Comparison of ENCODE assay signal across 9 mouse cellular contexts in genomic region chr14:118235361-118235972, GRCm38 (mm10). TPM values are rescaled to one million over a fixed set of nuclear protein-coding genes. Genes with fewer than 3 reads are reported as not detected.
DNase-seq lines count a peak whose midpoint lies in the region; ATAC-seq lines count a peak whose summit lies in the region.
"Had no signal": no experiment of that assay in that cellular context is flagged by ENCODE, and none has a peak within 500 bp of the region (broad histone marks: within the 10 kb centered on the region; RNA-seq: fewer than 3 reads in every experiment).

No protein-coding gene starts in this region.

- H3K36me3 ChIP-seq in hindbrain, embryonic 10.5 days = peaks cover 19% of the 10 kb centered on the region
- H3K36me3 ChIP-seq in liver, embryonic 12.5 days = no peaks in the 10 kb centered on the region
- H3K36me3 ChIP-seq in stomach, embryonic 15.5 days = no peaks in the 10 kb centered on the region

- no peak; the same call in 1 of the 2 replicates for ATAC-seq in liver, embryonic 12.5 days
- no peak for ATAC-seq in stomach, embryonic 15.5 days (ENCODE audit: insufficient read depth, low FRiP score, low read depth)

- DNase-seq in cerebellum, postnatal 10 days = peak; percentile 38 to 57
- no peak for DNase-seq in cerebellum, adult 9-10 months
- DNase-seq in spleen, postnatal 10 days (ENCODE audit: low spot score in 2 of 2) = peak; percentile 11 to 21
- DNase-seq in spleen, postnatal 14 days (ENCODE audit: low spot score in 2 of 2) = no peak
- DNase-seq in hindbrain, embryonic 10.5 days (ENCODE audit: low spot score) = peak; percentile 70
- DNase-seq in layer of hippocampus, adult 18-20 months (ENCODE audit: low spot score in 2 of 2) = no peak

- peaks cover 69% of the 10 kb centered on the region for H3K4me1 ChIP-seq in hindbrain, embryonic 10.5 days (replicated peaks)
- H3K4me1 ChIP-seq in liver, embryonic 12.5 days = peaks cover 25% of the 10 kb centered on the region; the same call in 1 of the 2 replicates
- H3K4me1 ChIP-seq in stomach, embryonic 15.5 days = peaks cover 25% of the 10 kb centered on the region

- H3K27ac ChIP-seq in hindbrain, embryonic 10.5 days = peak overlapping the region; percentile 96
- H3K27ac ChIP-seq in liver, embryonic 12.5 days = no peak overlapping the region
- peak overlapping the region; percentile 77; the same call in 1 of the 2 replicates for H3K27ac ChIP-seq in stomach, embryonic 15.5 days

- peak overlapping the region; percentile 84 for H3K4me3 ChIP-seq in hindbrain, embryonic 10.5 days
- peak overlapping the region; percentile 50 for H3K4me3 ChIP-seq in liver, embryonic 12.5 days
- H3K4me3 ChIP-seq in stomach, embryonic 15.5 days (replicated peaks) = peak overlapping the region; percentile 52

- peaks cover 85% of the 10 kb centered on the region for H3K27me3 ChIP-seq in hindbrain, embryonic 10.5 days (ENCODE audit: insufficient read depth, poor library complexity, severe bottlenecking)
- peaks cover 95% of the 10 kb centered on the region for H3K27me3 ChIP-seq in liver, embryonic 12.5 days (replicated peaks)
- peaks cover 64% of the 10 kb centered on the region for H3K27me3 ChIP-seq in stomach, embryonic 15.5 days (replicated peaks)

- H3K9me3 ChIP-seq in hindbrain, embryonic 10.5 days = peaks cover 3% of the 10 kb centered on the region; the same call in 1 of the 2 replicates
- H3K9me3 ChIP-seq in liver, embryonic 12.5 days (replicated peaks) = no peaks in the 10 kb centered on the region
- no peaks in the 10 kb centered on the region for H3K9me3 ChIP-seq in stomach, embryonic 15.5 days

- H3K9ac ChIP-seq in liver, embryonic 12.5 days = no peak overlapping the region
- peak overlapping the region; percentile 22; the same call in 1 of the 2 replicates for H3K9ac ChIP-seq in stomach, embryonic 15.5 days

- H3K4me2 ChIP-seq in liver, embryonic 12.5 days = peak overlapping the region; percentile 71
- H3K4me2 ChIP-seq in stomach, embryonic 15.5 days = peak overlapping the region; percentile 76

- under 1% methylated on average over 62 of the region's 62 CpGs for WGBS in hindbrain, embryonic 10.5 days
- WGBS in liver, embryonic 12.5 days (ENCODE audit: insufficient replicate concordance) = under 1% methylated on average over 62 of the region's 62 CpGs
- under 1% methylated on average over 62 of the region's 62 CpGs for WGBS in stomach, embryonic 15.5 days

RNA-seq across cellular contexts. Expression of gene Sox21, which starts 1.4 kb away (rescaled TPM):
- 7.6 and 9.3 TPM in 2 replicates for polyA plus RNA-seq in hindbrain, embryonic 10.5 days (2016; fragmentation: Nextera tagmentation; extraction: Ambion mirVana)
- 0.02 TPM in 1 of 2 replicates, not detected in the other for polyA plus RNA-seq in liver, embryonic 12.5 days (2016; fragmentation: Nextera tagmentation; extraction: Ambion mirVana)
- 6.2 TPM in 2 replicates for polyA plus RNA-seq in stomach, embryonic 15.5 days (2015; fragmentation: Nextera tagmentation; extraction: Ambion mirVana)
- total RNA-seq in layer of hippocampus, adult 18-20 months (2021) = 10 to 100 TPM; 10.7 to 12.5 TPM
- total RNA-seq: common myeloid progenitor, adult 5-6 weeks had no signal

RNA-seq across cellular contexts. Expression of gene Gm9376, which starts 31.3 kb away (rescaled TPM):
- polyA plus RNA-seq in hindbrain, embryonic 10.5 days (2016; fragmentation: Nextera tagmentation; extraction: Ambion mirVana) = not detected in 2 replicates
- not detected in 2 replicates for polyA plus RNA-seq in liver, embryonic 12.5 days (2016; fragmentation: Nextera tagmentation; extraction: Ambion mirVana)
- not detected in 2 replicates for polyA plus RNA-seq in stomach, embryonic 15.5 days (2015; fragmentation: Nextera tagmentation; extraction: Ambion mirVana)
- not detected for total RNA-seq in layer of hippocampus, adult 18-20 months (2021)
- total RNA-seq: common myeloid progenitor, adult 5-6 weeks had no signal

Comparison
In these comparisons a context has a peak if more than half of its experiments do, and no peak if none do; other contexts are left out.
1. DNase-seq: peak in cerebellum, postnatal 10 days (2 of 2), spleen, postnatal 10 days (2 of 2) and hindbrain, embryonic 10.5 days (single experiment); none in cerebellum, adult 9-10 months (single experiment), spleen, postnatal 14 days (0 of 2) and layer of hippocampus, adult 18-20 months (0 of 2).
2. Peak in every context shown above with its lines, with median percentiles within 50 percentile points of each other: H3K4me3 ChIP-seq.